Mouse (Mus musculus) lung, embryonic 16.5 days (tissue): ENCODE data around the gene Plk4. TPM values are rescaled to one million over a fixed set of nuclear protein-coding genes. Genes with fewer than 3 reads are reported as not detected.
"Not testable (repeated sequence)": the region's sequence is repeated elsewhere in the genome, so short reads cannot be mapped to it uniquely, and the experiment has no call there.

Experiments
- ATAC-seq: fragments of 200-750 bp; cut with Nextera tagmentation; 2 replicates; pipeline ENCODE4 v1.8.0; 2017; ENCODE audit warnings: low read depth, mild to moderate bottlenecking, moderate library complexity
- H3K27ac ChIP-seq: fragments of 300-500 bp; sonication (generic); 2 replicates; pipeline ENCODE4 v1.5.1; 2014; ENCODE audit warnings: mild to moderate bottlenecking, control low read depth, low read length
- H3K27me3 ChIP-seq: fragments of 300-500 bp; sonication (generic); 2 replicates; pipeline ENCODE4 v1.6.1; 2014; ENCODE audit warnings: low read depth, low read length, mixed read lengths; ENCODE audit not compliant: control insufficient read depth, insufficient read depth
- H3K36me3 ChIP-seq: fragments of 300-500 bp; sonication (generic); 2 replicates; pipeline ENCODE4 v1.6.1; 2014; ENCODE audit warnings: low read length; ENCODE audit not compliant: control insufficient read depth, insufficient read depth
- H3K4me1 ChIP-seq: fragments of 300-500 bp; sonication (generic); replicated peaks from 2 replicates; pipeline ENCODE4 v1.6.1; 2014; ENCODE audit warnings: low read length, mixed read lengths; ENCODE audit not compliant: control insufficient read depth, insufficient read depth
- H3K4me2 ChIP-seq: fragments of 300-500 bp; sonication (generic); 2 replicates; pipeline ENCODE4 v1.6.1; 2014; ENCODE audit warnings: low read depth, low read length, control low read depth
- H3K4me3 ChIP-seq: fragments of 300-500 bp; sonication (generic); 2 replicates; pipeline ENCODE4 v1.5.1; 2014; ENCODE audit warnings: mild to moderate bottlenecking, low read length, control low read depth
- H3K9ac ChIP-seq: fragments of 300-500 bp; sonication (generic); 2 replicates; pipeline ENCODE4 v1.6.1; 2014; ENCODE audit warnings: low read length, control low read depth
- H3K9me3 ChIP-seq: fragments of 300-500 bp; sonication (generic); 2 replicates; pipeline ENCODE4 v1.6.1; 2016; ENCODE audit warnings: low read length; ENCODE audit not compliant: control insufficient read depth
- WGBS: fragments of 180-500 bp; shearing (Covaris S2); extraction: QIAGEN DNeasy Blood & Tissue Kit; methylation state at CpG from one replicate; pipeline ENCODE4 v1.1.7; 2014; 5-methylcytosine and 5-hydroxymethylcytosine counted together
- polyA plus RNA-seq: library from polyadenylated mRNA; unstranded; fragments of >200 nt; fragmentation: Nextera tagmentation; extraction: Ambion mirVana; gene quantifications from 2 replicates; pipeline ENCODE4 v1.2.1, GENCODE M21; 2015

The Plk4 gene
- polyA plus RNA-seq, 1 experiment from 2014 or later, result 64.0 TPM

GRCm38 (mm10) chr3:40809894-40810293, 10.1 kb downstream of the Plk4 start:
- Histone ChIP-seq H3K36me3 (peaks cover 49% of the 10 kb centered on the region), H3K27me3 (no peaks in the 10 kb centered on the region)

DNA sequence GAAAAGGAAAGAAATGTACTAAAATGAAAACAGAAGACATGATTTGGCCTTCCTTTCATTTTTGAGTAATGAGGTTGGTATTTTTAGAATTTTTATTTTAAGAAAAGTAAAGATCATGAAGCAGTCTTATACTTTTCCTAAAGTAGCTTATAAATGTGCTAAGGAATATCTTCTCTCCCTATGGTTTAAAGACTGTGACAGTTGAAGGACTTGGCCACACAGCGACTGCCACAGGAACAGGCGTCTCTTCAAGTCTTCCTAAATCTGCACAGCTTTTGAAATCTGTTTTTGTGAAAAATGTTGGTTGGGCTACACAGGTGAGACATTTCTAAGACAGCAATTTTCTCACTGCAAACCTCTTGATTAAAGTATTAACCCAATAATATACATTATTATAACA, 13.5 kb downstream of the Plk4 start:
- no peak overlapping the region for H3K4me3 ChIP-seq
- no peak for ATAC-seq
- H3K9me3 ChIP-seq, result no peaks in the 10 kb centered on the region
- WGBS, result 94% methylated on average over 2 of the region's 2 CpGs
- no peaks in the 10 kb centered on the region for H3K4me1 ChIP-seq
- no peaks in the 10 kb centered on the region for H3K27me3 ChIP-seq
- H3K4me2 ChIP-seq, result no peak overlapping the region
- H3K27ac ChIP-seq, result no peak overlapping the region
- H3K9ac ChIP-seq, result no peak overlapping the region
- peaks cover 45% of the 10 kb centered on the region for H3K36me3 ChIP-seq

More at GRCm38 (mm10) chr3:40809894-40810293, 10.1 kb downstream of the Plk4 start:
- no peak for ATAC-seq
- no peak overlapping the region for H3K4me3 ChIP-seq
- H3K9ac ChIP-seq, result no peak overlapping the region
- H3K27ac ChIP-seq, result no peak overlapping the region
- H3K4me1 ChIP-seq, result no peaks in the 10 kb centered on the region
- WGBS, result 94% methylated on average over 2 of the region's 2 CpGs
- no peak overlapping the region for H3K4me2 ChIP-seq
- H3K9me3 ChIP-seq, result no peaks in the 10 kb centered on the region

GRCm38 (mm10) chr3:40845521-40845920, 45.7 kb downstream of the Plk4 start:
- H3K27ac ChIP-seq, ATAC-seq, H3K9me3 ChIP-seq, H3K27me3 ChIP-seq, H3K36me3 ChIP-seq, H3K4me1 ChIP-seq: not testable (repeated sequence)
- WGBS, result 80% methylated on average over 5 of the region's 6 CpGs
- H3K9ac ChIP-seq, result 0 out of 2 replicates have a peak overlapping the region, but pooled peaks have one; percentile 11
- peak overlapping the region; percentile 27; the same call in 1 of the 2 replicates for H3K4me2 ChIP-seq
- 0 out of 2 replicates have a peak overlapping the region, but pooled peaks have one; percentile 2 for H3K4me3 ChIP-seq

GRCm38 (mm10) chr3:40846473-40846956, 46.7 kb downstream of the Plk4 start, which contains the start of gene Mfsd8:
Gene Mfsd8 (minus strand): TSS chr3:40846886.
- H3K27ac ChIP-seq, result peak within 1 kb of the TSS; percentile 70
- H3K4me3 ChIP-seq, result peak within 1 kb of the TSS; percentile 57
- H3K4me2 ChIP-seq, result peak within 1 kb of the TSS; percentile 76
- not testable (repeated sequence) for H3K36me3 ChIP-seq, H3K27me3 ChIP-seq, H3K4me1 ChIP-seq, H3K9me3 ChIP-seq
- ATAC-seq, result peak; percentile 98
- 0% methylated on average over 34 of the region's 39 CpGs for WGBS
- H3K9ac ChIP-seq, result peak within 1 kb of the TSS; percentile 73

DNA sequence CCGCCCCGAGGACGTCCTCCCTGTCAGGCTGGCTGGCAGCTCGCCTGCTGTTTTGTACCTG, 47.0 kb downstream of the Plk4 start, which contains the start of gene Abhd18:
TSS of gene Abhd18 (plus strand) at position 14 of the 61 bp plus-strand sequence.
- H3K27me3 ChIP-seq, ATAC-seq, H3K4me1 ChIP-seq, H3K9me3 ChIP-seq, H3K36me3 ChIP-seq: not testable (repeated sequence)
- Histone ChIP-seq H3K9ac (peak within 1 kb of the TSS; percentile 73), H3K27ac (peak within 1 kb of the TSS; percentile 70), H3K4me3 (peak within 1 kb of the TSS; percentile 57), H3K4me2 (peak within 1 kb of the TSS; percentile 76)
- WGBS, result no CpG with 5 or more reads among the region's 4 CpGs

- Histone ChIP-seq H3K27ac (peak overlapping the region; percentile 22; the same call in 1 of the 2 replicates), H3K9ac (peak overlapping the region; percentile 73), H3K4me3 (peak overlapping the region; percentile 57), H3K4me2 (peak overlapping the region; percentile 76)
- H3K9me3 ChIP-seq, H3K4me1 ChIP-seq, H3K27me3 ChIP-seq, ATAC-seq, H3K36me3 ChIP-seq: not testable (repeated sequence)
- 1% methylated on average over 16 of the region's 21 CpGs for WGBS
These were observed 47.2 kb downstream of the Plk4 start for GRCm38 (mm10) chr3:40847018-40847417.

- WGBS, result 81% methylated on average over 2 of the region's 2 CpGs
These were observed 48.1 kb downstream of the Plk4 start for GRCm38 (mm10) chr3:40847936-40848335.

GRCm38 (mm10) chr3:40853123-40853738, 53.4 kb downstream of the Plk4 start:
- not testable (repeated sequence) for H3K4me2 ChIP-seq, H3K27ac ChIP-seq, H3K27me3 ChIP-seq, H3K4me3 ChIP-seq, ATAC-seq, H3K9ac ChIP-seq, H3K4me1 ChIP-seq, H3K36me3 ChIP-seq, H3K9me3 ChIP-seq
- 89% methylated on average over 3 of the region's 3 CpGs for WGBS

More at GRCm38 (mm10) chr3:40847936-40848335, 48.1 kb downstream of the Plk4 start:
- not testable (repeated sequence) for H3K4me1 ChIP-seq, H3K9me3 ChIP-seq, H3K27me3 ChIP-seq, H3K36me3 ChIP-seq, H3K4me2 ChIP-seq, ATAC-seq, H3K27ac ChIP-seq, H3K4me3 ChIP-seq, H3K9ac ChIP-seq
